Mouse (Mus musculus): Measurements from ENCODE around the gene Ifnz. TPM values are rescaled to one million over a fixed set of nuclear protein-coding genes. Genes with fewer than 3 reads are reported as not detected.
A peak's percentile ranks its signal among the peaks of the same experiment; 100 is the strongest.
"Not testable (repeated sequence)": the region's sequence is repeated elsewhere in the genome, so short reads cannot be mapped to it uniquely, and the experiment has no call there.

The Ifnz gene
- polyA plus RNA-seq, 1 experiment from 2014 or later = not detected

GRCm38 (mm10) chr4:88760431-88760830, 21.5 kb upstream of the Ifnz start:
- H3K27me3 ChIP-seq (replicated peaks); H3K36me3 ChIP-seq; H3K4me1 ChIP-seq (replicated peaks); H3K9ac ChIP-seq; ATAC-seq; H3K9me3 ChIP-seq: not testable (repeated sequence)
- peak overlapping the region; percentile 77 for H3K27ac ChIP-seq
- peak overlapping the region; percentile 49 for H3K4me2 ChIP-seq (replicated peaks)
- 0% methylated on average over 23 of the region's 28 CpGs for WGBS
- H3K4me3 ChIP-seq (replicated peaks) = peak overlapping the region; percentile 29

- not testable (repeated sequence) for H3K4me2 ChIP-seq (replicated peaks); H3K4me1 ChIP-seq (replicated peaks); ATAC-seq; H3K27ac ChIP-seq; H3K9ac ChIP-seq; H3K9me3 ChIP-seq; H3K4me3 ChIP-seq (replicated peaks); H3K27me3 ChIP-seq (replicated peaks); H3K36me3 ChIP-seq
- WGBS = 66% methylated on average over 6 of the region's 8 CpGs
These were observed 20.2 kb upstream of the Ifnz start for GRCm38 (mm10) chr4:88761776-88762175.

GRCm38 (mm10) chr4:88762341-88762740, 19.6 kb upstream of the Ifnz start:
- 54% methylated on average over 9 of the region's 9 CpGs for WGBS

GRCm38 (mm10) chr4:88763384-88764018, 18.4 kb upstream of the Ifnz start:
- Histone ChIP-seq H3K4me3 (replicated peaks) (peak overlapping the region; percentile 35), H3K4me2 (replicated peaks) (peak overlapping the region; percentile 61), H3K27ac (peak overlapping the region; percentile 68; the same call in 1 of the 2 replicates)
- 2% methylated on average over 41 of the region's 42 CpGs for WGBS
- ATAC-seq; H3K9ac ChIP-seq; H3K27me3 ChIP-seq (replicated peaks); H3K9me3 ChIP-seq; H3K36me3 ChIP-seq; H3K4me1 ChIP-seq (replicated peaks): not testable (repeated sequence)

More at GRCm38 (mm10) chr4:88762341-88762740, 19.6 kb upstream of the Ifnz start:
- H3K4me3 ChIP-seq (replicated peaks); H3K9ac ChIP-seq; H3K4me1 ChIP-seq (replicated peaks); ATAC-seq; H3K9me3 ChIP-seq; H3K27ac ChIP-seq; H3K27me3 ChIP-seq (replicated peaks); H3K4me2 ChIP-seq (replicated peaks); H3K36me3 ChIP-seq: not testable (repeated sequence)

GRCm38 (mm10) chr4:88773534-88773933, 8.4 kb upstream of the Ifnz start, which contains the start of gene Gm13290:
Gm13290 (plus strand) TSS chr4:88773834.
- H3K27ac ChIP-seq; H3K4me3 ChIP-seq (replicated peaks); H3K9ac ChIP-seq; H3K36me3 ChIP-seq; H3K4me2 ChIP-seq (replicated peaks); ATAC-seq; H3K27me3 ChIP-seq (replicated peaks); H3K4me1 ChIP-seq (replicated peaks); H3K9me3 ChIP-seq: not testable (repeated sequence)
- WGBS = no CpG with 5 or more reads among the region's 32 CpGs

- WGBS = no CpG with 5 or more reads among the region's 29 CpGs
- ATAC-seq; H3K36me3 ChIP-seq; H3K27ac ChIP-seq; H3K9ac ChIP-seq; H3K4me2 ChIP-seq (replicated peaks); H3K4me3 ChIP-seq (replicated peaks); H3K27me3 ChIP-seq (replicated peaks); H3K4me1 ChIP-seq (replicated peaks); H3K9me3 ChIP-seq: not testable (repeated sequence)
These were observed 5.3 kb upstream of the Ifnz start, which contains the start of gene Gm13289 for GRCm38 (mm10) chr4:88776622-88777021. Gm13289 (plus strand) TSS chr4:88776922.

- H3K9ac ChIP-seq; H3K27me3 ChIP-seq (replicated peaks); H3K27ac ChIP-seq; H3K9me3 ChIP-seq; H3K4me2 ChIP-seq (replicated peaks); H3K4me3 ChIP-seq (replicated peaks); ATAC-seq; H3K4me1 ChIP-seq (replicated peaks); H3K36me3 ChIP-seq: not testable (repeated sequence)
- WGBS = no CpG with 5 or more reads among the region's 29 CpGs
These were observed 2.4 kb upstream of the Ifnz start, which contains the start of gene Gm13272 for GRCm38 (mm10) chr4:88779550-88779949. Gm13272 (plus strand) TSS chr4:88779850.

GRCm38 (mm10) chr4:88780320-88780719, 1.6 kb upstream of the Ifnz start:
- 54% methylated on average over 16 of the region's 18 CpGs for whole genome bisulfite sequencing
- not testable (repeated sequence) for H3K4me1 ChIP-seq (replicated peaks); H3K4me3 ChIP-seq (replicated peaks); H3K27me3 ChIP-seq (replicated peaks); H3K4me2 ChIP-seq (replicated peaks); H3K27ac ChIP-seq; H3K9me3 ChIP-seq; H3K36me3 ChIP-seq; ATAC-seq; H3K9ac ChIP-seq

GRCm38 (mm10) chr4:88782335-88782734, 404 bp downstream of the Ifnz start:
- not testable (repeated sequence) for H3K36me3 ChIP-seq; H3K4me1 ChIP-seq (replicated peaks); H3K27ac ChIP-seq; H3K27me3 ChIP-seq (replicated peaks); H3K9ac ChIP-seq; H3K9me3 ChIP-seq; ATAC-seq
- 0% methylated on average over 12 of the region's 31 CpGs for WGBS
- Histone ChIP-seq H3K4me2 (replicated peaks) (peak overlapping the region; percentile 47), H3K4me3 (replicated peaks) (0 out of 2 replicates have a peak overlapping the region, but pooled peaks have one; percentile 16)

GRCm38 (mm10) chr4:88785409-88785808, 3.5 kb downstream of the Ifnz start, which contains the start of gene Gm13276:
Gm13276 (plus strand) TSS chr4:88785709.
- H3K9ac ChIP-seq; H3K4me1 ChIP-seq (replicated peaks); H3K9me3 ChIP-seq; ATAC-seq; H3K27ac ChIP-seq; H3K36me3 ChIP-seq; H3K4me2 ChIP-seq (replicated peaks); H3K4me3 ChIP-seq (replicated peaks); H3K27me3 ChIP-seq (replicated peaks): not testable (repeated sequence)
- WGBS = no CpG with 5 or more reads among the region's 27 CpGs

- 0% methylated on average over 3 of the region's 28 CpGs for WGBS
- not testable (repeated sequence) for H3K9ac ChIP-seq; H3K36me3 ChIP-seq; ATAC-seq; H3K27me3 ChIP-seq (replicated peaks); H3K9me3 ChIP-seq; H3K4me2 ChIP-seq (replicated peaks); H3K27ac ChIP-seq; H3K4me1 ChIP-seq (replicated peaks); H3K4me3 ChIP-seq (replicated peaks)
These were observed 6.5 kb downstream of the Ifnz start, which contains the start of gene Gm13277 for GRCm38 (mm10) chr4:88788402-88788801. Gm13277 (plus strand) TSS chr4:88788632.

- not testable (repeated sequence) for ATAC-seq; H3K27me3 ChIP-seq (replicated peaks); H3K4me2 ChIP-seq (replicated peaks); H3K4me3 ChIP-seq (replicated peaks); H3K9ac ChIP-seq; H3K9me3 ChIP-seq; H3K36me3 ChIP-seq; H3K27ac ChIP-seq; H3K4me1 ChIP-seq (replicated peaks)
- no CpG with 5 or more reads among the region's 28 CpGs for WGBS
These were observed 9.3 kb downstream of the Ifnz start, which contains the start of gene Gm13278 for GRCm38 (mm10) chr4:88791250-88791649. Gm13278 (plus strand) TSS chr4:88791550.
